Comparison of ENCODE assay signal across 10 mouse cellular contexts in genomic region chr8:124909936-124910335, GRCm38 (mm10). TPM values are rescaled to one million over a fixed set of nuclear protein-coding genes. Genes with fewer than 3 reads are reported as not detected.
DNase-seq lines count a peak whose midpoint lies in the region.
"Had no signal": no experiment of that assay in that cellular context is flagged by ENCODE, and none has a peak within 500 bp of the region (broad histone marks: within the 10 kb centered on the region; RNA-seq: fewer than 3 reads in every experiment).

No protein-coding gene starts in this region.

- intact Hi-C loops in heart, postnatal 36 days (cut with DNase I), result loop anchor here (5.0 kb wide), 1 partner anchor 37 kb away; the partner anchor contains the start of gene Egln1
- intact Hi-C loops in left cerebral cortex, postnatal 36 days (cut with DNase I), result no loop called here

- DNase-seq in adrenal gland, adult 2 months, result peak; percentile 51
- no peak for DNase-seq in adrenal gland, adult 8-10 months
- DNase-seq in gastrocnemius, adult 18-20 months (ENCODE audit: low spot score), result peak; percentile 39
- DNase-seq in gastrocnemius, postnatal 4 days (ENCODE audit: low spot score in 2 of 2), result no peak
- peak; percentile 57 to 74 for DNase-seq in heart, adult 9 months (ENCODE audit: low spot score in 2 of 2)
- DNase-seq in heart, postnatal 36 days, result no peak
- DNase-seq in retina, postnatal 1 day, result no peak
- no peak for DNase-seq in left cerebral cortex, postnatal 36 days (ENCODE audit: low spot score in 2 of 2)
- DNase-seq: layer of hippocampus, postnatal 36 days; liver, postnatal 0 days had no signal

RNA-seq across cellular contexts. Expression of gene Sprtn, which starts 12.2 kb away (rescaled TPM):
- 10 to 100 TPM; 19.4 to 19.9 TPM for total RNA-seq in adrenal gland, adult 2 months (2021)
- 7.7 and 9.7 TPM in 2 replicates for polyA plus RNA-seq in adrenal gland, adult 2 months (2012; rRNA removed)
- 10 to 100 TPM; 19.4 to 23.6 (median 21.5) TPM for total RNA-seq in adrenal gland, adult 8-10 months (2022)
- total RNA-seq in gastrocnemius, adult 18-20 months (2021), result 1 to 10 TPM; 5.5 to 5.9 TPM
- 10 to 100 TPM; 11.7 to 11.9 TPM for total RNA-seq in gastrocnemius, postnatal 4 days (2021)
- 10 to 100 TPM; 12.2 to 12.8 TPM for total RNA-seq in heart, postnatal 36 days (2021)
- 10 to 100 TPM; 11.5 to 15.0 TPM for total RNA-seq in left cerebral cortex, postnatal 36 days (2021)

RNA-seq across cellular contexts. Expression of gene Exoc8, which starts 12.4 kb away (rescaled TPM):
- total RNA-seq in adrenal gland, adult 2 months (2021), result 10 to 100 TPM; 19.9 to 24.2 TPM
- polyA plus RNA-seq in adrenal gland, adult 2 months (2012; rRNA removed), result 9.1 and 10.6 TPM in 2 replicates
- 10 to 100 TPM; 22.1 to 28.1 (median 25.0) TPM for total RNA-seq in adrenal gland, adult 8-10 months (2022)
- total RNA-seq in gastrocnemius, adult 18-20 months (2021), result 1 to 10 TPM; 6.9 to 7.4 TPM
- total RNA-seq in gastrocnemius, postnatal 4 days (2021), result 10 to 100 TPM; 10.4 to 11.3 TPM
- 10 to 100 TPM; 18.5 to 22.8 TPM for total RNA-seq in heart, postnatal 36 days (2021)
- total RNA-seq in left cerebral cortex, postnatal 36 days (2021), result 10 to 100 TPM; 34.5 to 35.3 TPM

RNA-seq across cellular contexts. Expression of gene Egln1, which starts 39.2 kb away (rescaled TPM):
- 10 to 100 TPM; 56.1 to 68.0 TPM for total RNA-seq in adrenal gland, adult 2 months (2021)
- polyA plus RNA-seq in adrenal gland, adult 2 months (2012; rRNA removed), result 25.3 and 32.7 TPM in 2 replicates
- total RNA-seq in adrenal gland, adult 8-10 months (2022), result 10 to 100 TPM; 48.2 to 56.7 (median 50.9) TPM
- total RNA-seq in gastrocnemius, adult 18-20 months (2021), result 100 to 1,000 TPM; 155 to 180 TPM
- total RNA-seq in gastrocnemius, postnatal 4 days (2021), result 10 to 100 TPM; 53.0 to 53.5 TPM
- 100 to 1,000 TPM; 294 to 306 TPM for total RNA-seq in heart, postnatal 36 days (2021)
- total RNA-seq in left cerebral cortex, postnatal 36 days (2021), result 10 to 100 TPM; 67.3 to 72.4 TPM

RNA-seq across cellular contexts. Expression of gene 2810004N23Rik, which starts 47.0 kb away (rescaled TPM):
- 10 to 100 TPM; 25.9 to 28.0 TPM for total RNA-seq in adrenal gland, adult 2 months (2021)
- 7.6 and 10.7 TPM in 2 replicates for polyA plus RNA-seq in adrenal gland, adult 2 months (2012; rRNA removed)
- total RNA-seq in adrenal gland, adult 8-10 months (2022), result 10 to 100 TPM; 27.5 to 31.3 (median 29.2) TPM
- 10 to 100 TPM; 32.1 to 33.6 TPM for total RNA-seq in gastrocnemius, adult 18-20 months (2021)
- total RNA-seq in gastrocnemius, postnatal 4 days (2021), result 10 to 100 TPM; 36.7 to 37.0 TPM
- 10 to 100 TPM; 44.8 to 47.4 TPM for total RNA-seq in heart, postnatal 36 days (2021)
- total RNA-seq in left cerebral cortex, postnatal 36 days (2021), result 10 to 100 TPM; 19.6 to 20.9 TPM

RNA-seq across cellular contexts. Expression of gene Gnpat, which starts 47.1 kb away (rescaled TPM):
- 100 to 1,000 TPM in 1 of 2 experiments, 10 to 100 TPM in 1; 81.0 to 108 TPM for total RNA-seq in adrenal gland, adult 2 months (2021)
- polyA plus RNA-seq in adrenal gland, adult 2 months (2012; rRNA removed), result 66.9 and 77.8 TPM in 2 replicates
- 100 to 1,000 TPM in 3 of 4 experiments, 10 to 100 TPM in 1; 93.8 to 131 (median 107) TPM for total RNA-seq in adrenal gland, adult 8-10 months (2022)
- 100 to 1,000 TPM; 138 to 151 TPM for total RNA-seq in gastrocnemius, adult 18-20 months (2021)
- total RNA-seq in gastrocnemius, postnatal 4 days (2021), result 100 to 1,000 TPM; 108 to 109 TPM
- total RNA-seq in heart, postnatal 36 days (2021), result 100 to 1,000 TPM; 174 to 194 TPM
- total RNA-seq in left cerebral cortex, postnatal 36 days (2021), result 10 to 100 TPM; 47.4 to 57.8 TPM

Comparison
In these comparisons a context has a peak if more than half of its experiments do, and no peak if none do; other contexts are left out.
1. DNase-seq: peak in adrenal gland, adult 2 months (single experiment), gastrocnemius, adult 18-20 months (single experiment) and heart, adult 9 months (2 of 2); none in adrenal gland, adult 8-10 months (single experiment), gastrocnemius, postnatal 4 days (0 of 2), heart, postnatal 36 days (0 of 2), retina, postnatal 1 day (single experiment) and left cerebral cortex, postnatal 36 days (0 of 2).